ENCODE assay signal across 12 mouse cellular contexts in the genomic region with DNA sequence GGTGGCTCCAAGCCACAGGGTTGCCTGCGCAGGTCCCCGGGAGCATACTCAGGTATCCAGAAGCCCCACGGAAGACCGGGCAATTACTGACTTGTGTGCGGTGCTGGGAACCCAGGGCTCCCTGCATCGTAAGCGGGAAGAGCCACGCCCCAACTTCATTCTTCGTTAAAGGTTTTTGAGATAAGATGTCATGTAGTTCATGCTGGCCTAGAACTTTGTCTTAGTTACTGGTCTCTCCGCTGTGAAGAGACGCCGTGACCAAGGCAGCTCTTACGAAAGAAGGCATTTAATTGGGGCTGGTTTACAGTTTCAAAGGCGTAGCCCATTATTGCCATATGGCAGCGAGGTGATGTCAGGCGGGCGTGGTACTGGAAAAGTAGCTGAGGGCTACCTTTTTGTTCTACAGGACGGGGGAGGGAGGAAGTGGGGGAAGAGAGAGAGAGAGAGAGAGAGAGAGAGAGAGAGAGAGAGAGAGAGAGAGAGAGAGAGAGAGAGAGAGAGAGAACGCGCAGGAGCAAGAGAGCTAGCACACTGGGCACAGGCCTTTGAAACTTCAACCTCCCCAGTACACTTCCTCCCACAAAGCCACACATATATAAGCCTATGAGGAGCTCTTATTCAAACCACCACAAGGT. TPM values are rescaled to one million over a fixed set of nuclear protein-coding genes. Genes with fewer than 3 reads are reported as not detected.
DNase-seq lines count a peak whose midpoint lies in the region; ATAC-seq and TF ChIP-seq lines count a peak whose summit lies in the region.
"Had no signal": no experiment of that assay in that cellular context is flagged by ENCODE, and none has a peak within 500 bp of the region (broad histone marks: within the 10 kb centered on the region; RNA-seq: fewer than 3 reads in every experiment).

No protein-coding gene starts in this region.

- ATAC-seq in heart, embryonic 11.5 days (replicated peaks; ENCODE audit: insufficient number of reproducible peaks, low FRiP score, low TSS enrichment): no peak
- ATAC-seq in CD4-positive, CD25-positive, alpha-beta regulatory T cell, adult 4 months: peak; percentile 69
- ATAC-seq in erythroblast, adult 5-6 weeks (replicated peaks; ENCODE audit: low FRiP score, poor library complexity, severe bottlenecking): peak; percentile 47
- peak; percentile 60 for ATAC-seq in liver, postnatal 0 days

- TF ChIP-seq CTCF in heart, adult 2 months (IDR thresholded peaks at IDR 0.05): no peak
- no peak for TF ChIP-seq CTCF in liver, postnatal 0 days (IDR thresholded peaks at IDR 0.05; ENCODE audit: low read depth)

- H3K36me3 ChIP-seq in heart, embryonic 11.5 days (ENCODE audit: control insufficient read depth, insufficient read depth, low read length): peaks cover 5% of the 10 kb centered on the region
- no peaks in the 10 kb centered on the region for H3K36me3 ChIP-seq in heart, adult 2 months (ENCODE audit: control insufficient read depth, insufficient read depth, low read length)
- H3K36me3 ChIP-seq in liver, postnatal 0 days (replicated peaks; ENCODE audit: insufficient read depth, low read length): peaks cover 17% of the 10 kb centered on the region
- H3K36me3 ChIP-seq in midbrain, embryonic 10.5 days: peaks cover 29% of the 10 kb centered on the region

- H3K27ac ChIP-seq in heart, embryonic 11.5 days (ENCODE audit: low read depth, low read length): no peak overlapping the region; the same call in 1 of the 2 replicates
- H3K27ac ChIP-seq in heart, adult 2 months: no peak overlapping the region
- H3K27ac ChIP-seq in liver, postnatal 0 days (ENCODE audit: low read depth): no peak overlapping the region
- H3K27ac ChIP-seq in midbrain, embryonic 10.5 days (replicated peaks): no peak overlapping the region
- H3K27ac ChIP-seq: stomach, embryonic 15.5 days had no signal

- H3K4me2 ChIP-seq in heart, embryonic 11.5 days: peak overlapping the region; percentile 56
- peak overlapping the region; percentile 57 for H3K4me2 ChIP-seq in liver, postnatal 0 days (ENCODE audit: low read depth, low read length)
- H3K4me2 ChIP-seq: stomach, embryonic 15.5 days had no signal

- no peaks in the 10 kb centered on the region for H3K9me3 ChIP-seq in heart, embryonic 11.5 days (replicated peaks; ENCODE audit: control insufficient read depth, low read length)
- no peaks in the 10 kb centered on the region for H3K9me3 ChIP-seq in liver, postnatal 0 days (ENCODE audit: low read length)
- no peaks in the 10 kb centered on the region for H3K9me3 ChIP-seq in midbrain, embryonic 10.5 days (replicated peaks)
- H3K9me3 ChIP-seq: stomach, embryonic 15.5 days had no signal

- intact Hi-C loops in heart, adult 2 months (cut with DNase I): no loop called here

- H3K4me1 ChIP-seq in heart, embryonic 11.5 days (ENCODE audit: control insufficient read depth, insufficient read depth, low read length): no peaks in the 10 kb centered on the region; the same call in 1 of the 2 replicates
- H3K4me1 ChIP-seq in heart, adult 2 months (ENCODE audit: control insufficient read depth, insufficient read depth, low read length): no peaks in the 10 kb centered on the region
- H3K4me1 ChIP-seq in liver, postnatal 0 days (ENCODE audit: insufficient read depth): peaks cover 14% of the 10 kb centered on the region
- H3K4me1 ChIP-seq in midbrain, embryonic 10.5 days: no peaks in the 10 kb centered on the region
- H3K4me1 ChIP-seq: stomach, embryonic 15.5 days had no signal

- 42% methylated on average over 20 of the region's 20 CpGs for WGBS in heart, embryonic 11.5 days (ENCODE audit: insufficient replicate concordance)
- WGBS in heart, adult 2 months: 51% methylated on average over 20 of the region's 20 CpGs
- WGBS in liver, postnatal 0 days (ENCODE audit: insufficient replicate concordance): 38% methylated on average over 20 of the region's 20 CpGs
- WGBS in midbrain, embryonic 10.5 days: 64% methylated on average over 20 of the region's 20 CpGs

- H3K4me3 ChIP-seq in heart, embryonic 11.5 days (ENCODE audit: low read depth, low read length): no peak overlapping the region
- no peak overlapping the region for H3K4me3 ChIP-seq in heart, adult 2 months
- peak overlapping the region; percentile 1; the same call in 1 of the 2 replicates for H3K4me3 ChIP-seq in liver, postnatal 0 days (ENCODE audit: low read depth, low read length)
- H3K4me3 ChIP-seq in midbrain, embryonic 10.5 days: no peak overlapping the region
- H3K4me3 ChIP-seq: myocyte; stomach, embryonic 15.5 days had no signal

- no peak overlapping the region for H3K9ac ChIP-seq in heart, embryonic 11.5 days (ENCODE audit: low read depth, low read length)
- H3K9ac ChIP-seq in heart, adult 2 months (ENCODE audit: low read depth, low read length): no peak overlapping the region
- peak overlapping the region; percentile 35; the same call in 1 of the 2 replicates for H3K9ac ChIP-seq in liver, postnatal 0 days (replicated peaks)
- H3K9ac ChIP-seq: stomach, embryonic 15.5 days had no signal

- no peaks in the 10 kb centered on the region; the same call in 1 of the 2 replicates for H3K27me3 ChIP-seq in heart, embryonic 11.5 days (ENCODE audit: control insufficient read depth, insufficient read depth, low read length)
- no peaks in the 10 kb centered on the region for H3K27me3 ChIP-seq in heart, adult 2 months (ENCODE audit: control insufficient read depth, insufficient read depth, low read length)
- no peaks in the 10 kb centered on the region for H3K27me3 ChIP-seq in liver, postnatal 0 days (ENCODE audit: insufficient read depth, low read length)
- H3K27me3 ChIP-seq in midbrain, embryonic 10.5 days (ENCODE audit: low read depth, poor library complexity, severe bottlenecking): no peaks in the 10 kb centered on the region
- H3K27me3 ChIP-seq: stomach, embryonic 15.5 days had no signal

- TF ChIP-seq EP300 in heart, adult 2 months (IDR thresholded peaks at IDR 0.05; ENCODE audit: insufficient read depth, low read depth, low read length): no peak
- no peak for TF ChIP-seq EP300 in liver, postnatal 0 days (IDR thresholded peaks at IDR 0.05; ENCODE audit: low read depth)

- H3K79me2 ChIP-seq in heart, adult 2 months (replicated peaks; ENCODE audit: control insufficient read depth, insufficient read depth, low read length): no peaks in the 10 kb centered on the region

- DNase-seq in heart, adult 2 months: no peak
- DNase-seq in liver, postnatal 0 days: no peak
- no peak for DNase-seq in adrenal gland, adult 18-20 months (ENCODE audit: low spot score in 2 of 2)
- DNase-seq in midbrain, embryonic 10.5 days (ENCODE audit: low spot score): no peak
- DNase-seq in cerebellum, adult 9-10 months: no peak
- DNase-seq: cerebellum, postnatal 36 days; kidney, adult 18-20 months had no signal

- no peak for TF ChIP-seq POLR2A in heart, adult 2 months (IDR thresholded peaks at IDR 0.05; ENCODE audit: insufficient read depth, low read depth, low read length)

RNA-seq across cellular contexts. Expression of a gene that starts 7.7 kb away (rescaled TPM):
- polyA plus RNA-seq in heart, embryonic 11.5 days (2014; fragmentation: Nextera tagmentation; extraction: Ambion mirVana): 64.3 and 72.5 TPM in 2 replicates
- 10 to 100 TPM; 10.3 to 12.4 TPM for total RNA-seq in heart, adult 2 months (2021)
- polyA plus RNA-seq in heart, adult 2 months (2012; rRNA removed): 12.7 and 13.9 TPM in 2 replicates
- polyA plus RNA-seq in CD4-positive, CD25-positive, alpha-beta regulatory T cell, adult 4 months (2017; shearing (Covaris generic)): 10 to 100 TPM; 40.9 to 59.2 TPM
- 9.0 and 9.8 TPM in 2 replicates for total RNA-seq in erythroblast, adult 5-6 weeks (2015; ENCODE audit: low replicate concordance)
- 5.8 and 7.0 TPM in 2 replicates for total RNA-seq in erythroblast, adult 5-6 weeks (2017; ENCODE audit: low replicate concordance)
- 33.3 and 43.4 TPM in 2 replicates for polyA plus RNA-seq in liver, postnatal 0 days (2015; fragmentation: Nextera tagmentation; extraction: Ambion mirVana)
- total RNA-seq in adrenal gland, adult 18-20 months (2021): 10 to 100 TPM; 30.3 to 34.3 TPM
- polyA plus RNA-seq in midbrain, embryonic 10.5 days (2016; fragmentation: Nextera tagmentation; extraction: Ambion mirVana): 134 and 144 TPM in 2 replicates

RNA-seq across cellular contexts. Expression of a gene that starts 18.9 kb away (rescaled TPM):
- not detected in 2 replicates for polyA plus RNA-seq in heart, embryonic 11.5 days (2014; fragmentation: Nextera tagmentation; extraction: Ambion mirVana)
- not detected for total RNA-seq in heart, adult 2 months (2021)
- 0.08 and 0.15 TPM in 2 replicates for polyA plus RNA-seq in heart, adult 2 months (2012; rRNA removed)
- not detected for polyA plus RNA-seq in CD4-positive, CD25-positive, alpha-beta regulatory T cell, adult 4 months (2017; shearing (Covaris generic))
- not detected in 2 replicates for total RNA-seq in erythroblast, adult 5-6 weeks (2015; ENCODE audit: low replicate concordance)
- not detected in 2 replicates for total RNA-seq in erythroblast, adult 5-6 weeks (2017; ENCODE audit: low replicate concordance)
- polyA plus RNA-seq in liver, postnatal 0 days (2015; fragmentation: Nextera tagmentation; extraction: Ambion mirVana): not detected in 2 replicates
- under 1 TPM; 0.32 to 0.73 TPM for total RNA-seq in adrenal gland, adult 18-20 months (2021)
- not detected in 2 replicates for polyA plus RNA-seq in midbrain, embryonic 10.5 days (2016; fragmentation: Nextera tagmentation; extraction: Ambion mirVana)
- polyA plus RNA-seq: myocyte; stomach, embryonic 15.5 days had no signal

RNA-seq across cellular contexts. Expression of a gene that starts 23.1 kb away (rescaled TPM):
- 1.2 and 1.3 TPM in 2 replicates for polyA plus RNA-seq in heart, embryonic 11.5 days (2014; fragmentation: Nextera tagmentation; extraction: Ambion mirVana)
- under 1 TPM; 0.41 to 0.57 TPM for total RNA-seq in heart, adult 2 months (2021)
- 3.0 and 3.3 TPM in 2 replicates for polyA plus RNA-seq in heart, adult 2 months (2012; rRNA removed)
- not detected for polyA plus RNA-seq in CD4-positive, CD25-positive, alpha-beta regulatory T cell, adult 4 months (2017; shearing (Covaris generic))
- total RNA-seq in erythroblast, adult 5-6 weeks (2015; ENCODE audit: low replicate concordance): not detected in 2 replicates
- total RNA-seq in erythroblast, adult 5-6 weeks (2017; ENCODE audit: low replicate concordance): not detected in 2 replicates
- 1.6 and 2.2 TPM in 2 replicates for polyA plus RNA-seq in liver, postnatal 0 days (2015; fragmentation: Nextera tagmentation; extraction: Ambion mirVana)
- total RNA-seq in adrenal gland, adult 18-20 months (2021): 1 to 10 TPM; 3.3 to 5.7 TPM
- 0.60 and 0.67 TPM in 2 replicates for polyA plus RNA-seq in midbrain, embryonic 10.5 days (2016; fragmentation: Nextera tagmentation; extraction: Ambion mirVana)

RNA-seq across cellular contexts. Expression of a gene that starts 30.4 kb away (rescaled TPM):
- 5.8 and 6.7 TPM in 2 replicates for polyA plus RNA-seq in heart, embryonic 11.5 days (2014; fragmentation: Nextera tagmentation; extraction: Ambion mirVana)
- total RNA-seq in heart, adult 2 months (2021): 10 to 100 TPM; 13.2 to 15.8 TPM
- polyA plus RNA-seq in heart, adult 2 months (2012; rRNA removed): 27.5 and 34.5 TPM in 2 replicates
- 10 to 100 TPM; 17.2 to 34.7 TPM for polyA plus RNA-seq in CD4-positive, CD25-positive, alpha-beta regulatory T cell, adult 4 months (2017; shearing (Covaris generic))
- total RNA-seq in erythroblast, adult 5-6 weeks (2015; ENCODE audit: low replicate concordance): 8.5 and 13.8 TPM in 2 replicates
- 6.6 and 13.1 TPM in 2 replicates for total RNA-seq in erythroblast, adult 5-6 weeks (2017; ENCODE audit: low replicate concordance)
- polyA plus RNA-seq in liver, postnatal 0 days (2015; fragmentation: Nextera tagmentation; extraction: Ambion mirVana): 6.3 and 7.4 TPM in 2 replicates
- 10 to 100 TPM; 44.7 to 77.9 TPM for total RNA-seq in adrenal gland, adult 18-20 months (2021)
- polyA plus RNA-seq in midbrain, embryonic 10.5 days (2016; fragmentation: Nextera tagmentation; extraction: Ambion mirVana): 2.2 and 3.6 TPM in 2 replicates
